Mouse (Mus musculus) right cerebral cortex, postnatal 10 days (tissue): ENCODE measurements at regions not wholly inside any gene's neighbourhood (a gene's known extent, or its start where the extent isn't known, plus 50 kb on each side); places are given as distances from the start of the nearest gene placed in this dataset.

Source experiments
- DNase-seq, 2 experiments: peaks; one replicate each; pipeline ENCODE4 v3.0.0; 2021; ENCODE audit warnings: low spot score in 2 of 2

- DNase-seq: no peak
Observed at GRCm38 (mm10) chr1:81927721-81928120, 305.2 kb upstream of the Gm9747 start.

DNA sequence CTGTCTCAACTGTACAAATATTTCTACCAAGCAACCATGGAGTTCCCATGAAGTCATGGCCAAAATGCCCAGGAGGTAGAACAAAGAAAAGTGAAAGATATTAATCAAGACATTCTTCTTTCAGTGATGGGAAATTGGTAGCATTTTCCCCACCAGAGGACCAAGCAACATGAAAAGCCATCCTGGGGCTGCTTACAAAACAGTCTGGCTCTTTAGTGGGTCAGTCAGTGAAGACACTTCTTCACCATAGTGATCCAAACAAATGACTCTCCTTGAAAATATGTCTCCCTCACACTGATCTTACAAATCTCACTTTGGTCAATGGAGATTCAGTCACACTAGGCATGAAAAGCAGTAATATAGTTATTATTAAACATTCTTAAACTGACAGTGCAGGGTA is 299.8 kb upstream of the Gm9747 start:
- no peak for DNase-seq

GRCm38 (mm10) chr1:81945236-81945635 is 287.7 kb upstream of the Gm9747 start:
- DNase-seq: no peak

DNA sequence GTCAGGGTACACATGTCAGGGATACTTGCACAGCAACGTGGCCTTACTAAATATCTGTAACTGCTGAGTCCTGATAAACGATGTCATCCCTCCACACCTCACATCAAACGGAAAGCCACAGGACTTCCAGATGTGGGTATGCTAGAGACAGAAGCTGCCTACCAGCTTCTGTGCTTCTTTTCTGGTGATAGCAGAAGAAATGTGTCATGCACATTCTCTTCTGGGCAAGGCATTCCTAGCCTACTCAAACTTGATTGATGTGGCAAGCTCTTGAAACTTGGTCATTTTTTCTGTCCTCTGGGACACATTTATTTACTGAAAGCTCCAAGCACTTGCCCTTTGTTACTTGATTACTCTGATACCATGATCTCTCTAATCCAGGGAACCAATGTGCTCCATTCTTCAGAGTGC is 282.8 kb upstream of the Gm9747 start:
- DNase-seq: no peak

DNA sequence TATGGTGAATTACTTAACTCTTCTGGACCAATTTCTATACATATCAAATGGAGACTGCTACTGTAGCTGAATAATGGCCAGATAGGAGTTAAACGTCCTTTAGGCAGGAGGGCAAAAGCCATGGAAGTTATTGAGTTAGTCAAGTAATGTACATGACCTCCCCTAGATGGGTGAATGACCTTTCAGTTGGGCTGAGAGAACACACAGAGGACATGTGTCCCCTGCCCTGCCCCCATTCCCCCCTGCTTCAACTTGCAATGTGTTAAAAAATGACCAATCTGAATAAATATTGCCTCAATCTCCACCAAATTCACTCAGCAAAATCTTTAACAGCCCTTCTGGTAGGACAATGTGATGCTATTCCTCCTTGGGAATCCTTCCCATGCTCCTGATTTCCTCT is 282.1 kb upstream of the Gm9747 start:
- no peak for DNase-seq

DNA sequence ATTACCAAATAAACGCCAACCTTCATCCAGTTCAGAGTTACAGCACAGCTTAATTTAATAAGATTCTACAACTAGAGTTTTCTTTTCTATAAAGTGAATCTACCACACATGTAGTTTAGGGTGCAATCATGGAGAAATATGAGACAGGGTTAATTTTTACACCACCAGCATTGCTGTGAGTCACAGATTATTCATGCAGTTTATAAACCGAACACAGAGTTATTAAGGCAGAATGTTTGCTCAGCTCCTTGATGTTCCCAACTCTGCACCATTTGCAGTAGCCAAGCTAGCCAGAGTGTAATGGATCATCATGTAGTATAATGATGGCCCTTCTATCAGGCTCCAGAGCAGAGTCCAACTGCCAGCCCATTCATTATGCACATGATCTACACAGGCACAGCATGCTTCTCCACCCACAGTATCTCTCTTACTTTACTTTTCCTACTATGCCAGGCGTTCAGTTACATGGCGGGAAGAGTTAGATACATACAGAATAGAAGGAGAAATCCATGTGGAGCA is 281.4 kb upstream of the Gm9747 start:
- no peak for DNase-seq

DNA sequence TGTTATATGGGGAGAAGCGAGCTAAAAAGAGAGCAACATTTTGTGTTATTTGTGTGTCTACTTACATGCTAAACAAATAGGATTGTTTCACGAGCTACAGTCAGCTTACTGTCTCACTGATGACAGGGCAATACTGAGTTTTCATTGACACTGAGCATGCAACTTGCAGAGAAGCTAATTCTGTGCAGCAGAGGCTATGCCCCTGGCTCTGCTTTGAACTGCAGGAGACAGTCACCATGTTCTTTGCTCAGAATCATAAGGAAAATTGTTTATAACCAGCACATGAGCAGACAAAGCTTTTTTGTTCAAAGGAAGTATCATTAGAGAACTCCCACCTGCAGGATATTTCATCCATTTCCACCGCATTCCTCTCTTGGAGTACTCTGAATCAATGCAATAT is 280.8 kb upstream of the Gm9747 start:
- no peak for DNase-seq

GRCm38 (mm10) chr1:81954507-81954906 is 278.4 kb upstream of the Gm9747 start:
- DNase-seq: no peak

GRCm38 (mm10) chr1:81967062-81967461 is 265.9 kb upstream of the Gm9747 start:
- DNase-seq: no peak

GRCm38 (mm10) chr1:81967746-81968295 is 265.1 kb upstream of the Gm9747 start:
- no peak for DNase-seq

- DNase-seq: no peak
Observed at GRCm38 (mm10) chr1:81972575-81972974, 260.3 kb upstream of the Gm9747 start.

GRCm38 (mm10) chr1:81973481-81973880 is 259.4 kb upstream of the Gm9747 start:
- DNase-seq: no peak

- DNase-seq: no peak
Observed at GRCm38 (mm10) chr1:82007943-82008342, 225.0 kb upstream of the Gm9747 start.

DNA sequence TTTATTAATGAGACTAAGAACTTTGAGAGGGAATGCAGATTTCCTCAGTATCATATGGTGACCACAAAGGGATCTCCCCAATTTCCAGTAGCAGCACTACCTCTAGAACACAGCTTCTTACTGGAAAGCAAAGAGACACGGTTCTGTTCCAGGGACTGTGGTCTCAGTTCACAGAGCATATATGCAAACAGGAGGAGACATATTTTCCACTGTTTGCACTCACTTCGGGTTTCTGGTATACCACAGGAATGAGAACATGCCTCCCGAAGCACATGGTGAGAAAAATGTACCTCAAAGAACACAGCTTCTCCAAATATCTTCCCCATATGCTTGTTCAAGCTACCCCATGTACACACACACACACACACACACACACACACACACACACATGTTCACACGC is 224.1 kb upstream of the Gm9747 start:
- DNase-seq: no peak

DNA sequence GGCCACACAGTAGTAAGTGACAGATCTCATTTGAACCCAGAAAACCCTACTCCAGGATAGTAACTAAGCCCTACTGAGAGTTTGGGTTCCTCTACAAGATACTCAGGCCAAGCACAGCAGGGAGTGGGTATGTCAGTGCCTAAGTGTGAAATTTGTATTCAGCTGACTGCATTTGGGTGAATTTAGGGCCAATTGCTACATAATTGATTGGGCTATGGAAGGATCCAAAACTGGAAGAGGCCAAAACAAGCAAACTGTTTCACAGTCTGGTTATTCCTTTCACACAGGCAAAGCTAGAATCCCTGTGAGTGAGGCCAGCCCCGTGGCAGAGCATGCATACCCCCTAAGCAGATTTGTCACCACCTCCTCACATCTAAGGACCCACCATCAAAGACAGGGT is 221.9 kb upstream of the Gm9747 start:
- no peak for DNase-seq

DNA sequence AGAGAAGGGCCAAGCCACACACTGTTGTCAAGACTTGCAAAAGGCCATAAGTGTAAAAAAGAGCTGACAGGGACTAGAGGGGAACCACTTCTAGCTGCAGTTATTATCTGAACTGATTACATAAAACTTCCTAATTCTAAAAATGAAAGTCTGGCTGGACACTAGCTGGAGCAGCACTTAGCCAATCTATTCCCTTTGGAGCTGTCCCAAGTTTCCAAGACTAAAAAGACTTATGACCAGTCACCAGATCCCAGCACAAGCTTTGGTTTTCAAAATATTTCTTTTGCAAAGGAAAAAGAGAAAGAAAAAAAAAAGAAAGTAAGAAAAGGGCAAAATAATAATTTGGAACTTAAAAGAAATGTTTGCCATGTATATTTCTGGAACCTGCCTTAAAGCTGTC is 217.6 kb upstream of the Gm9747 start:
- DNase-seq: no peak

- no peak for DNase-seq
Observed at GRCm38 (mm10) chr1:82018701-82019404, 214.1 kb upstream of the Gm9747 start.

GRCm38 (mm10) chr1:82027761-82028160 is 205.2 kb upstream of the Gm9747 start:
- DNase-seq: no peak

- DNase-seq: no peak
Observed at GRCm38 (mm10) chr1:82031130-82031529, 201.8 kb upstream of the Gm9747 start.

- no peak for DNase-seq
Observed at GRCm38 (mm10) chr1:82032410-82032809, 200.5 kb upstream of the Gm9747 start.

- no peak for DNase-seq
Observed at GRCm38 (mm10) chr1:82038171-82038570, 194.7 kb upstream of the Gm9747 start.

GRCm38 (mm10) chr1:82038698-82039097 is 194.2 kb upstream of the Gm9747 start:
- no peak for DNase-seq

- DNase-seq: no peak
Observed at GRCm38 (mm10) chr1:82041286-82042050, 191.4 kb upstream of the Gm9747 start.
